Comparison of ENCODE assay signal across 32 mouse cellular contexts in genomic region chr9:51041491-51041980, GRCm38 (mm10). TPM values are rescaled to one million over a fixed set of nuclear protein-coding genes. Genes with fewer than 3 reads are reported as not detected.
DNase-seq lines count a peak whose midpoint lies in the region; ATAC-seq and TF ChIP-seq lines count a peak whose summit lies in the region.
"Had no signal": no experiment of that assay in that cellular context is flagged by ENCODE, and none has a peak within 500 bp of the region (broad histone marks: within the 10 kb centered on the region; RNA-seq: fewer than 3 reads in every experiment).

No protein-coding gene starts in this region.

- in situ Hi-C loops in ES-E14 (cut with MboI; ENCODE audit: low sequenced_read_pairs in 2 of 2, unreplicated experiment in 2 of 2) = no loop called here

- no peak for DNase-seq in ES-E14 (ENCODE audit: low read depth, low spot score)
- DNase-seq in ZHBTc4 (ENCODE audit: low read depth, low spot score) = peak; percentile 61
- DNase-seq in large intestine, adult 2 months (ENCODE audit: low read depth, low spot score) = peak; percentile 38
- no peak for DNase-seq in urinary bladder, postnatal 4 days (ENCODE audit: low spot score in 2 of 2)
- DNase-seq in thymus, adult 2 months = no peak
- DNase-seq: adrenal gland, adult 2 months; adrenal gland, postnatal 10 days; adrenal gland, postnatal 25 days; B cell, adult 2 months; cerebellum, adult 11 months; cerebellum, adult 18-20 months; cerebellum, adult 8-10 months; cerebellum, adult 9-11 months; cerebellum, postnatal 14 days; cerebellum, postnatal 36 days; embryo, embryonic 11 days had no signal

- peak; percentile 65 for ATAC-seq in intestine, embryonic 16.5 days
- ATAC-seq in intestine, embryonic 15.5 days = no peak; the same call in 1 of the 2 replicates
- ATAC-seq in hindbrain, embryonic 16.5 days = no peak
- ATAC-seq: CD4-positive, CD25-positive, alpha-beta regulatory T cell, adult 4 months; forebrain, embryonic 14.5 days; forebrain, embryonic 16.5 days had no signal

- no peaks in the 10 kb centered on the region for H3K27me3 ChIP-seq in intestine, embryonic 16.5 days (replicated peaks; ENCODE audit: control insufficient read depth, insufficient read depth, low read length)
- H3K27me3 ChIP-seq in intestine, embryonic 15.5 days (replicated peaks) = no peaks in the 10 kb centered on the region
- no peaks in the 10 kb centered on the region for H3K27me3 ChIP-seq in hindbrain, embryonic 16.5 days (replicated peaks; ENCODE audit: control insufficient read depth, insufficient read depth, low read length)
- no peaks in the 10 kb centered on the region for H3K27me3 ChIP-seq in thymus, adult 2 months (ENCODE audit: control insufficient read depth, insufficient read depth, low read length)
- H3K27me3 ChIP-seq: embryonic facial prominence, embryonic 13.5 days; embryonic facial prominence, embryonic 15.5 days; forebrain, embryonic 12.5 days had no signal

- 79% methylated on average over 7 of the region's 7 CpGs for WGBS in intestine, embryonic 16.5 days
- 78% methylated on average over 7 of the region's 7 CpGs for WGBS in intestine, embryonic 15.5 days
- WGBS in large intestine, adult 2 months = 38% methylated on average over 7 of the region's 7 CpGs
- 94% methylated on average over 7 of the region's 7 CpGs for WGBS in hindbrain, embryonic 16.5 days
- WGBS in thymus, adult 2 months = 98% methylated on average over 7 of the region's 7 CpGs

- no peak overlapping the region for H3K4me3 ChIP-seq in intestine, embryonic 16.5 days (ENCODE audit: low read length)
- H3K4me3 ChIP-seq in intestine, embryonic 15.5 days (replicated peaks) = no peak overlapping the region
- H3K4me3 ChIP-seq in ES-E14 (ENCODE audit: insufficient read depth in 1 of 2, low read depth in 1 of 2, low read length in 2 of 2, poor library complexity in 1 of 2, severe bottlenecking in 1 of 2) = no peak overlapping the region
- no peak overlapping the region for H3K4me3 ChIP-seq in hindbrain, embryonic 16.5 days (ENCODE audit: low read length)
- no peak overlapping the region for H3K4me3 ChIP-seq in thymus, adult 2 months (ENCODE audit: control insufficient read depth, insufficient read depth, low read length)
- H3K4me3 ChIP-seq: embryonic facial prominence, embryonic 13.5 days; embryonic facial prominence, embryonic 15.5 days; erythroblast, embryonic 14.5 days; forebrain, embryonic 10.5 days; forebrain, embryonic 12.5 days had no signal

- H3K4me2 ChIP-seq in intestine, embryonic 16.5 days (ENCODE audit: low read depth, low read length) = no peak overlapping the region
- no peak overlapping the region for H3K4me2 ChIP-seq in intestine, embryonic 15.5 days (replicated peaks)
- no peak overlapping the region for H3K4me2 ChIP-seq in hindbrain, embryonic 16.5 days (ENCODE audit: low read length)
- H3K4me2 ChIP-seq: embryonic facial prominence, embryonic 13.5 days; embryonic facial prominence, embryonic 15.5 days; forebrain, embryonic 12.5 days had no signal

- no peak for TF ChIP-seq POLR2A in thymus, adult 2 months (IDR thresholded peaks at IDR 0.05; ENCODE audit: control insufficient read depth, extremely low read depth, insufficient read depth, low read length, poor library complexity)

- no peaks in the 10 kb centered on the region for H3K4me1 ChIP-seq in intestine, embryonic 16.5 days (ENCODE audit: control insufficient read depth, insufficient read depth, low read length)
- no peaks in the 10 kb centered on the region for H3K4me1 ChIP-seq in intestine, embryonic 15.5 days (replicated peaks)
- peaks cover 0 to 2% of the 10 kb centered on the region in 2 experiments; a peak in 1 of 4 replicates for H3K4me1 ChIP-seq in ES-E14 (ENCODE audit: control insufficient read depth in 2 of 2, insufficient read depth in 2 of 2, low read length in 2 of 2, poor library complexity in 1 of 2)
- H3K4me1 ChIP-seq in hindbrain, embryonic 16.5 days (ENCODE audit: control insufficient read depth, insufficient read depth, low read depth, low read length) = no peaks in the 10 kb centered on the region
- no peaks in the 10 kb centered on the region for H3K4me1 ChIP-seq in thymus, adult 2 months (replicated peaks; ENCODE audit: control insufficient read depth, insufficient read depth, low read length)
- H3K4me1 ChIP-seq: embryonic facial prominence, embryonic 13.5 days; embryonic facial prominence, embryonic 15.5 days; forebrain, embryonic 10.5 days; forebrain, embryonic 12.5 days had no signal

- H3K36me3 ChIP-seq in intestine, embryonic 16.5 days (ENCODE audit: control insufficient read depth, insufficient read depth, low read length) = no peaks in the 10 kb centered on the region
- no peaks in the 10 kb centered on the region for H3K36me3 ChIP-seq in intestine, embryonic 15.5 days
- H3K36me3 ChIP-seq in ES-E14 (ENCODE audit: control insufficient read depth, insufficient read depth, low read length, poor library complexity, severe bottlenecking) = no peaks in the 10 kb centered on the region
- H3K36me3 ChIP-seq in hindbrain, embryonic 16.5 days (ENCODE audit: control insufficient read depth, insufficient read depth, low read length) = no peaks in the 10 kb centered on the region
- H3K36me3 ChIP-seq in thymus, adult 2 months (ENCODE audit: control insufficient read depth, insufficient read depth, low read length) = no peaks in the 10 kb centered on the region
- H3K36me3 ChIP-seq: embryonic facial prominence, embryonic 13.5 days; embryonic facial prominence, embryonic 15.5 days; forebrain, embryonic 10.5 days; forebrain, embryonic 12.5 days had no signal

- no peak overlapping the region for H3K9ac ChIP-seq in intestine, embryonic 16.5 days (ENCODE audit: low read depth, low read length)
- H3K9ac ChIP-seq in intestine, embryonic 15.5 days = no peak overlapping the region
- H3K9ac ChIP-seq in ES-E14 (ENCODE audit: insufficient read depth, low read depth, low read length, poor library complexity, severe bottlenecking) = no peak overlapping the region
- no peak overlapping the region for H3K9ac ChIP-seq in hindbrain, embryonic 16.5 days (ENCODE audit: low read depth, low read length)
- H3K9ac ChIP-seq: embryonic facial prominence, embryonic 13.5 days; embryonic facial prominence, embryonic 15.5 days; forebrain, embryonic 12.5 days had no signal

- no peak for TF ChIP-seq CTCF in thymus, adult 2 months (IDR thresholded peaks at IDR 0.05; ENCODE audit: borderline replicate concordance, control insufficient read depth, extremely low read depth, insufficient read depth, low read length, poor library complexity)

- H3K27ac ChIP-seq in intestine, embryonic 16.5 days (ENCODE audit: low read length) = no peak overlapping the region
- no peak overlapping the region for H3K27ac ChIP-seq in intestine, embryonic 15.5 days
- H3K27ac ChIP-seq in ES-E14 (ENCODE audit: insufficient read depth, low read depth, low read length, poor library complexity, severe bottlenecking) = no peak overlapping the region
- no peak overlapping the region for H3K27ac ChIP-seq in hindbrain, embryonic 16.5 days (ENCODE audit: low read depth, low read length)
- H3K27ac ChIP-seq in thymus, adult 2 months (ENCODE audit: control insufficient read depth, insufficient read depth, low read length) = no peak overlapping the region
- H3K27ac ChIP-seq: embryonic facial prominence, embryonic 13.5 days; embryonic facial prominence, embryonic 15.5 days; forebrain, embryonic 10.5 days; forebrain, embryonic 12.5 days had no signal

- no peaks in the 10 kb centered on the region for H3K9me3 ChIP-seq in intestine, embryonic 16.5 days (ENCODE audit: control insufficient read depth, low read length)
- no peaks in the 10 kb centered on the region for H3K9me3 ChIP-seq in intestine, embryonic 15.5 days
- no peaks in the 10 kb centered on the region for H3K9me3 ChIP-seq in ES-E14 (ENCODE audit: control insufficient read depth, insufficient read depth, low read depth, low read length)
- no peaks in the 10 kb centered on the region for H3K9me3 ChIP-seq in hindbrain, embryonic 16.5 days (ENCODE audit: control insufficient read depth, low read length)
- H3K9me3 ChIP-seq: embryonic facial prominence, embryonic 13.5 days; embryonic facial prominence, embryonic 15.5 days; forebrain, embryonic 10.5 days; forebrain, embryonic 12.5 days had no signal

TF ChIP-seq in ES-E14, 5 proteins besides CTCF, POLR2A, EP300 and RAD21:
- peak; percentile 47; the same call in 1 of the 2 replicates for TF ChIP-seq ZNF384 (IDR thresholded peaks at IDR 0.05; ENCODE audit: low read depth, low read length)
- no peak for TF ChIP-seq HCFC1 (IDR thresholded peaks at IDR 0.05; ENCODE audit: borderline replicate concordance, insufficient read depth, low read length)

RNA-seq across cellular contexts. Expression of gene Btg4, which starts 19.2 kb away (rescaled TPM):
- polyA plus RNA-seq in intestine, embryonic 16.5 days (2015; fragmentation: Nextera tagmentation; extraction: Ambion mirVana) = not detected in 2 replicates
- polyA plus RNA-seq in intestine, embryonic 15.5 days (2015; fragmentation: Nextera tagmentation; extraction: Ambion mirVana) = not detected in 2 replicates
- not detected in 2 replicates for total RNA-seq in ES-E14 (2012; rRNA removed)
- not detected in 2 replicates for polyA plus RNA-seq in large intestine, adult 2 months (2012; rRNA removed)
- not detected in 2 replicates for polyA plus RNA-seq in hindbrain, embryonic 16.5 days (2015; fragmentation: Nextera tagmentation; extraction: Ambion mirVana)
- not detected in 2 replicates for polyA plus RNA-seq in thymus, adult 2 months (2012; rRNA removed)
- total RNA-seq: adrenal gland, adult 2 months; adrenal gland, postnatal 10 days; adrenal gland, postnatal 25 days; adrenal gland, postnatal 4 days; common myeloid progenitor, adult 5-6 weeks; MEL had no signal
- polyA plus RNA-seq: adrenal gland, adult 2 months; brain, embryonic 14.5 days; CD4-positive, CD25-positive, alpha-beta regulatory T cell, adult 4 months; embryonic facial prominence, embryonic 11.5 days; embryonic facial prominence, embryonic 13.5 days; erythroblast, embryonic 14.5 days; forebrain, embryonic 10.5 days; forebrain, embryonic 12.5 days; forebrain, embryonic 14.5 days; forebrain, embryonic 16.5 days had no signal

RNA-seq across cellular contexts. Expression of gene Sik2, which starts 32.7 kb away (rescaled TPM):
- polyA plus RNA-seq in intestine, embryonic 16.5 days (2015; fragmentation: Nextera tagmentation; extraction: Ambion mirVana) = 12.7 and 13.6 TPM in 2 replicates
- polyA plus RNA-seq in intestine, embryonic 15.5 days (2015; fragmentation: Nextera tagmentation; extraction: Ambion mirVana) = 13.0 and 14.6 TPM in 2 replicates
- 8.6 and 10.0 TPM in 2 replicates for total RNA-seq in ES-E14 (2012; rRNA removed)
- polyA plus RNA-seq in large intestine, adult 2 months (2012; rRNA removed) = 6.4 and 11.6 TPM in 2 replicates
- polyA plus RNA-seq in hindbrain, embryonic 16.5 days (2015; fragmentation: Nextera tagmentation; extraction: Ambion mirVana) = 15.9 and 17.9 TPM in 2 replicates
- 30.5 and 34.6 TPM in 2 replicates for polyA plus RNA-seq in thymus, adult 2 months (2012; rRNA removed)

RNA-seq across cellular contexts. Expression of gene Layn, which starts 35.4 kb away (rescaled TPM):
- polyA plus RNA-seq in intestine, embryonic 16.5 days (2015; fragmentation: Nextera tagmentation; extraction: Ambion mirVana) = 3.2 and 3.3 TPM in 2 replicates
- polyA plus RNA-seq in intestine, embryonic 15.5 days (2015; fragmentation: Nextera tagmentation; extraction: Ambion mirVana) = 3.7 and 4.3 TPM in 2 replicates
- total RNA-seq in ES-E14 (2012; rRNA removed) = 1.4 and 2.8 TPM in 2 replicates
- 0.31 and 0.80 TPM in 2 replicates for polyA plus RNA-seq in large intestine, adult 2 months (2012; rRNA removed)
- 2.5 and 2.6 TPM in 2 replicates for polyA plus RNA-seq in hindbrain, embryonic 16.5 days (2015; fragmentation: Nextera tagmentation; extraction: Ambion mirVana)
- polyA plus RNA-seq in thymus, adult 2 months (2012; rRNA removed) = 0.54 and 1.1 TPM in 2 replicates
- total RNA-seq: MEL had no signal
- polyA plus RNA-seq: CD4-positive, CD25-positive, alpha-beta regulatory T cell, adult 4 months; erythroblast, embryonic 14.5 days had no signal

Comparison
In these comparisons a context has a peak if more than half of its experiments do, and no peak if none do; other contexts are left out.
1. DNase-seq: peak in ZHBTc4 (single experiment) and large intestine, adult 2 months (single experiment); none in ES-E14 (single experiment), urinary bladder, postnatal 4 days (0 of 2) and thymus, adult 2 months (single experiment).